7 mouse cellular contexts compared by ENCODE assay signal in the genomic region with DNA sequence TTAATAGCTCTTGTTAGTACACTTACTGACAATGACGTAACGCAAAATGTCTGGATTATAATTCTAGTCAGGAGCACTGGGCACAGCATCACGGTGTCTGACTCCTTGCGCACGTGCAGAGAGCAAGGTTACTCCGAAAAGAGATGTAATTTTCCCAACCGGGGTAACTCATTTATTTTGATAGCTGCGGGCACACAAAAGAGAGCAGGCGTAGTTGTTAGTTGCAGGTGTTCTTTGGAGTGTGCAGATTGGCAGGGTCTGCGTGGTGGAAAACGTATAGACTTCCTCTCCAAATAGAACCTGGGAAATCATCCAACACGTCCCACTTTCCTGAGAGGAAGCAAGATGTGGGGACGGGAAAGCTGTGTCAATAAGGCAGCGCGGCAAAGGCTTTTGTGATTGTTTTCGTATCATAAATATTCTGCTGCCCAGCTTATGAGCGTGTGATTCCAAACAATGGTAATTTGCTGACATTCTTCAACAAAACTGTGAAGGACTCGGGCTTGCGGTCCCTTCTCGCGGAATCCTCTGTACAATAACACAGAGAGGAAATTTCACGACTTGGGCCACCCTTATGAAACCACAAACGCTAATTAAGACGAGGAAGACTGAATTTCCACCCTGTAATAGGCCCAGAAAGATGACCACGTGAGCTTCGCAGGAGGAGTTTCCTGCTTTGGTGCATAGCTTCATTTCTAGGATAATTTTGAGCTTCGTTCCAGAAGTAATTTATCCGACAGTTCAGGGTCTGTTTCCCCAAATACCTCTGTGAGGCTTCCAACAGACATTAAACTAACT.
DNase-seq lines count a peak whose midpoint lies in the region; ATAC-seq lines count a peak whose summit lies in the region.

No protein-coding gene starts in this region.

- ATAC-seq in kidney, embryonic 16.5 days (ENCODE audit: low FRiP score, low TSS enrichment) = peak; percentile 67

- DNase-seq in right cerebral cortex, adult 18-20 months = peak; percentile 82
- DNase-seq in right cerebral cortex, postnatal 14 days = no peak
- DNase-seq in heart, adult 9 months (ENCODE audit: low spot score in 2 of 2) = peak; percentile 54 to 75
- DNase-seq in lung, postnatal 25 days (ENCODE audit: low spot score) = peak; percentile 18
- no peak for DNase-seq in spleen, postnatal 36 days (ENCODE audit: low spot score in 2 of 2)
- DNase-seq in thymus, postnatal 36 days = no peak

- H3K9ac ChIP-seq in kidney, embryonic 16.5 days (replicated peaks; ENCODE audit: low read length) = no peak overlapping the region

- no peaks in the 10 kb centered on the region for H3K9me3 ChIP-seq in kidney, embryonic 16.5 days (ENCODE audit: low read length)

- WGBS in kidney, embryonic 16.5 days = 26% methylated on average over 28 of the region's 28 CpGs

- H3K27me3 ChIP-seq in kidney, embryonic 16.5 days (ENCODE audit: insufficient read depth, low read length) = no peaks in the 10 kb centered on the region

- H3K4me3 ChIP-seq in kidney, embryonic 16.5 days (ENCODE audit: low read length) = peak overlapping the region; percentile 20

- H3K4me1 ChIP-seq in kidney, embryonic 16.5 days (ENCODE audit: insufficient read depth, low read length) = peaks cover 9% of the 10 kb centered on the region; the same call in 1 of the 2 replicates

- peak overlapping the region; percentile 54 for H3K4me2 ChIP-seq in kidney, embryonic 16.5 days (replicated peaks; ENCODE audit: low read depth, low read length)

- H3K36me3 ChIP-seq in kidney, embryonic 16.5 days (ENCODE audit: insufficient read depth, low read length) = no peaks in the 10 kb centered on the region

- H3K27ac ChIP-seq in kidney, embryonic 16.5 days (ENCODE audit: low read length) = peak overlapping the region; percentile 68

Comparison
In these comparisons a context has a peak if more than half of its experiments do, and no peak if none do; other contexts are left out.
1. DNase-seq: peak in right cerebral cortex, adult 18-20 months (single experiment), heart, adult 9 months (2 of 2) and lung, postnatal 25 days (single experiment); none in right cerebral cortex, postnatal 14 days (single experiment), spleen, postnatal 36 days (0 of 2) and thymus, postnatal 36 days (0 of 2).